Mouse (Mus musculus): ENCODE measurements around the gene Shc1.
"Not testable (repeated sequence)": the region's sequence is repeated elsewhere in the genome, so short reads cannot be mapped to it uniquely, and the experiment has no call there.

Shc1 gene

DNA sequence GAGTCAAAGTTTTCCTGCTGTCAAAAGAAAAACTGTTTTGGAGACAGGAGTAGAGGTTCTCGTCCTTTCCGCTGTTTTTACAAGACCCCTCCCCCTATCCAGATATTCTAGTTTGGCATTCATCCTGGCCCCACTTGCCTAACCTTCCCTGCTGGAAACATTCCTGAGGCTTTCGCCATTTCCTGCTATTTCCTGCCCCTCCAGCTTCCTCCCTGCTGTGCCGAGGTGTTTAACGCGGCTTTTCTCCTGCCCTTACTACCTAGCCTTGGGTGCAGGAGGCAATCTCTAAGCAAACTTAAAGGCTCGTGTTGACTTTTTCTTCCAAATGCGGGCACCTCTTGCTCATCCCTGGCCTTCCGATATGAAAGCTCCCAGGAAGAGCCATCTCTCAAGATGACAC, 1.3 kb downstream of the Shc1 start:
- peak; percentile 44 for DNase-seq (ENCODE audit: low spot score)

DNA sequence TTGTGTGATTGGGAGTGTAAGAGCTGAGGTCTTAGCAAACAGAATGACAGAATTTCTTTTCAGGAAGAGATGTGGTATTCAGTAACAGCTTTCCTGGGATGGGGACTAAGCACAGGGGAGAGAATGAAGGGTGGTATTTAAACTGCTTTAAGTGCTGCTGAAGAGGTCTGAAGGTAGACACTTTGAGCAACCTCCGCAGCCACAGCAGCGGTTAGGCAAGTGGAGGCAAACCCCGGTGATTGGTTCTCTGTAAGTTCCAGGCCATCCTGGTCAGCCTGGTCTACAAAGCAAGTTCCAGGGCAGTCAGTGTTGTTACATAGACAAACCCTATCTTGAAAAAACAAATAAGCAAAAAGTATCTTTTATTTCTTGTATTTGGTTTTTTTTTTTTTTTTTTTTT, 1.7 kb downstream of the Shc1 start:
- no peak for DNase-seq (ENCODE audit: low spot score)

GRCm38 (mm10) chr3:89420421-89420820, 2.2 kb downstream of the Shc1 start:
- DNase-seq (ENCODE audit: low spot score), result no peak

DNA sequence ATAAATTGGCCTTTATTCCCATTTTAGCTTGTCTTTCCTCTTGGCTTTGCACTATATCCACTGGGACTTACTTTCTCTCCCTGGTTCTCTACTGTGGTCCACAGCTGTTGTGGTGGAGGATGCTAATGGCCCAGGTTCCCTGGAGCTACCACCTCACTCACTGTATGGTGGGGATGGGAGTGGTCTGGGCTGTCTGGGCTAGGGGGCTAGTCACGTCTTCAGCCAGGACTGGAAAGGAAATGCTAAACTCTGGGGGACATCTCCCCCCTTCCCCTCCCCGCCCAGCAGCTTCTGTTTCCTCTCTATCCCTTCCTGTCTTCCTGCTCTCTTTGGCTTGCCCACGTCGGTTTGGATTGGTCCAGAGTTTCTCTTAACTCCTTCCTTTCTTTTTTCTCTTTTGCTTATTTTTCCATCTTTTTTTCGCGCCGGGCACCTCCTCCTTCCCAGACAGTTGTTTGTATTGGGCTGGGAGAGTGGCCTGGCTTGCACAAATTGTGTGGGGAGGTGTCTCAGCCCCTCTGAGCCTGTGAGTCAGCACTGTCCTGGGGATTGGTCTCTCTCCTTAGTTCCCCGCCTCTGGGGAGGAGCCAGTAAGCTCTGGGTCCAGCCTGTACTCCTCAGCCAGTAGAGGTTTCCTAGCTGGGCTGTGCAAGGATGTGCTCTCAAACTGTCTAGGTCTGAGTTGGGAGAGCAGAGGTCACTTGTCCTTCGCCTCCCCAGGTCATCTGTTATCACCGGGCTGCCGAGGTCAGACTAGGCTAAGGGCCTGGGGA, 2.9 kb downstream of the Shc1 start:
- peak; percentile 59 for DNase-seq (ENCODE audit: low spot score)

- no peak for DNase-seq (ENCODE audit: low spot score)
Measured at GRCm38 (mm10) chr3:89421810-89422473, 3.7 kb downstream of the Shc1 start.

- DNase-seq (ENCODE audit: low spot score), result no peak
Measured at GRCm38 (mm10) chr3:89422556-89423205, 4.4 kb downstream of the Shc1 start.

DNA sequence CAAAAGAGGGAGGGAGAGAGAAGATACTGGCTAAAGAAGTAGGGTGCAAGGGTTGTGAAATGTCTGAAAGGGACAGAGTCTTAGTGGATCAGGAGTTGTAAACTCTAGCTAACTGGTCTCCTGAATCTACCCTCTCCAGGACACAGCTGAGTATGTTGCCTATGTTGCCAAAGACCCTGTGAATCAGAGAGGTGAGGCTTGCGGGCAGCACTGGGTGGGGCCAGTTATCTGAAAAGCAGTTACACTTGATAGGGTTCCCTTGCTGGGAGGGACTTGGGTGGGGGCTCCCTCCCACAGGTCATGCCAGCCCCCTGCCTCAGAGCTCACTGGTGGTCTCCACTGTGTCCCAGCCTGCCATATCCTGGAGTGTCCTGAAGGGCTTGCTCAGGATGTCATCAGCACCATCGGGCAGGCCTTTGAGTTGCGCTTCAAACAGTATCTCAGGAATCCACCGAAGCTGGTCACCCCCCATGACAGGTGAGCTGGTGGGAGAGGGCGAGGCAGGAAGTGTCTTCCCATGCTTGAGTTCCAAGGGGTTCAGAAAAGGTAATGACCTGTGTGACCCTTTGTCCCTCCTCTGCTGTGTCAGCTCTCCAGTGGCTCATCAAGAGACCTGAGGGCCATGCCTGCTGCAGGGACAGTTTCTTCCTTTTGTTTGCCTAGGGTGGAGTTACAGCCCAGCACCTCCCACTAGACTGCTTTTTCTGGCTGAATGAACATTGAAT, 6.3 kb downstream of the Shc1 start:
- DNase-seq (ENCODE audit: low spot score), result no peak

GRCm38 (mm10) chr3:89425141-89425525, 6.9 kb downstream of the Shc1 start:
- DNase-seq (ENCODE audit: low spot score), result no peak

DNA sequence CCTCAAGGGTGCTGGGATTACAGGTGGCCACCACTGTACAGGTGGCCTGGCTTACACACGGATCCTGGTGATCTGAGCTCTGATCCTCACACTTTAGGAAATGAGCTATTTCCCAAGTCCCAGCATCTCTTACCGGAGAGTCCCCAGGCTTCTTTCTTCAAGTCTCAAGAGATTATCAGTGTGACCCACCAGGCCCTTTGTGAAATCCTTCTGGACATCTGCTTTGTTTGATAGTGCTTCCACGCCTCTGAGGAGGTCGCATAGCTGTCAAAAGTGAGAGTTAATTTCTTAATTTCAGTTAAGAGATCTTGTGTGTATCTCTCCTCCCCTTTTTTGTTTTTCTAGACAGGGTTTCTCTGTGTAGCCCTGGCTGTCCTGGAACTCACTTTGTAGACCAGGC, 7.6 kb downstream of the Shc1 start:
- DNase-seq (ENCODE audit: low spot score), result no peak

DNA sequence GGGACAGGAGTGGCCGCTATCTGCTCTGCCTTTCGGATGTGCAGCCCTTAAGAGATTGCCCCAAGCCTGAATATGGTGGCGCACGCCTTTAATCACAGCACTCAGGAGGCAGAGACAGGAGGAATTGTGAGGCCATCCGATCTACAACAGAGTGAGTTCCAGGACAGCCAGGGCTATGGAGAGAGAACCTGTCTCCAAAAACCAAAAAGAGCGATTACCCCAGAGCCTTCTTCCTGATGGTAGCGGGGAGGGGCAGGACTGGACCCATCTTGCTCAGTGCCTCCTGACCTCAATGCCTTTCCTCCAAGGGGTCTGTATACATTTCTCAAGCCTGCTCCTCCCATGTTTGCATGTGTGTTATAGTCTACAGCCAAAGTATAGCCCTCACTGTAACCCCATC, 10.8 kb downstream of the Shc1 start:
- DNase-seq (ENCODE audit: low spot score), result not testable (repeated sequence)

DNA sequence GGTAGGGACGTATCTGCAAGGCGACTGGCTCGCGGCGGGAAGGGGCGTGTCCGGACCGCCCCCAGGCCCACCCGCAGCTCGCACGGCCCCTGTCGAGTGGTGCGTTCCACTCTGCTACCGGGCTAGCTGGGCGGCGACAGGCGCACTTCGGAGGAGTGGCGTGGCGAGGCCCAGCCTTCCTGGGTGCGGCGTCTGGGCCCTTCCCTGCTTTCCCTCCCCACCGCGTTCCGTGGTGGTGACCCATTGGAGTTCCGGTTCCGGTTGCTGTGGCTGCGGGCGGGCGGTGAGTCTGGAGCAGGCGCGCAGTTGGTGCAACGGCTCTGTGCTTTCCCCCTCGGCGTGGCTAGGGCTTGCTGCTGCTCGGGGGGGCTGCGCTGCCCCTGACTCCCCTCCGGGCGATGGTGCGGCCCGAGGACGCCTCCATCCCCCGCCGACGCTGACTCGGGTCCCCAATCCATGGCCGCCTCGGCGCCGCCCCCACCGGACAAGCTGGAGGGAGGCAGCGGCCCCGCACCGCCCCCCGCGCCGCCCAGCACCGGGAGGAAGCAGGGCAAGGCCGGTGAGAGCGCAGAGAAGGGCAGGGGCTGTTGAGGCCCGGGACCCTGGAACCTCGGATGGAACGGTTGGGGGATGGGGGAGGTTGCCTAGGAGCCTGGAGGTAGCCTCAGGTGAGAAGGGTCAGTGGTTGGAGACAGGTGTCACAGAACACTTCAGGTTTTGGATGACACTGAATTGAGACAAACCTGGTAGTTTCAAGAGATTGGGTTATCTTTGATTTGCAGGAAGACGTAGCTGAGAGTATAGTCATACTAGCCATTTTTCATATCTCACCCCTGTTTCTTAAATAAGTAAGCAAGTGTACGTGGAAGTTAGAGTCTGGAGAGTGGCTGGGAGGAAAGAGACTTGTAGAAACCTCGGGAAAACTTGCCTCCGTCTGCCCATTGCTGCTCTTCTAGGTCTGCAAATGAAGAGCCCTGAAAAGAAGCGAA, 12.2 kb downstream of the Shc1 start, which contains the start of gene Pygo2:
Gene Pygo2 (plus strand): TSS at position 44 of the 989 bp plus-strand sequence.
- DNase-seq (ENCODE audit: low spot score), result peak; percentile 89

DNA sequence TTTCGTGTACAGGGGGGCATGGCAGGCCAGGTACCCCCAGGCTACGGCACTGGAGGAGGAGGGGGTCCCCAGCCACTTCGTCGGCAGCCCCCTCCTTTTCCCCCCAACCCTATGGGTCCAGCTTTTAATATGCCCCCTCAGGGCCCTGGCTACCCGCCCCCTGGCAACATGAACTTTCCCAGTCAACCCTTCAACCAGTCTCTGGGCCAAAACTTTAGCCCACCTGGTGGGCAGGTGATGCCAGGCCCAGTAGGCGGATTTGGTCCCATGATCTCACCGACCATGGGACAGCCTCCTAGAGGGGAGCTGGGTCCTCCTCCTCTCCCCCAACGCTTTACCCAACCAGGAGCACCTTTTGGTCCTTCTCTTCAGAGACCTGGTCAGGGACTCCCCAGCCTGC, 14.4 kb downstream of the Shc1 start:
- DNase-seq (ENCODE audit: low spot score), result no peak

GRCm38 (mm10) chr3:89434532-89434931, 16.3 kb downstream of the Shc1 start:
- DNase-seq (ENCODE audit: low spot score), result no peak

DNA sequence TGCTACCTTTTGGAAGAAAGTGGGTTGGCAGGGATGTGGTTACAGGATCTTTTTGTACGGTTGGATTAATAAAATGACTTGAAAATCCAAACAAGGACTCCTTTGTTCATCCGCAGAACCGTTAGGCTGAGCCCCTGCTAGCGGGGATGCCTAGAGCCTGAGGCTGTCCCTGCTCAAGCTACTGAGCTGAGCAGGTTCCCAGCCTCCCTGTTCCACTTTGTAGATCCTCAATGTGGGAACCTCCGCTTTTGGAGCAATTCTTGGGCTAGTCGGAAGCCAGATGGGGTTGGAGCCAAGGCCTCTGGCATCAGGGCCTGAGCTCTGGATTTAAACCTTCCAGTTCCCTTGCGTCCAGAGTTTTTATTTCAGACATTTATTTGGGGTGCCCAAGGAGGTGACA, 16.8 kb downstream of the Shc1 start:
- DNase-seq (ENCODE audit: low spot score), result no peak

DNA sequence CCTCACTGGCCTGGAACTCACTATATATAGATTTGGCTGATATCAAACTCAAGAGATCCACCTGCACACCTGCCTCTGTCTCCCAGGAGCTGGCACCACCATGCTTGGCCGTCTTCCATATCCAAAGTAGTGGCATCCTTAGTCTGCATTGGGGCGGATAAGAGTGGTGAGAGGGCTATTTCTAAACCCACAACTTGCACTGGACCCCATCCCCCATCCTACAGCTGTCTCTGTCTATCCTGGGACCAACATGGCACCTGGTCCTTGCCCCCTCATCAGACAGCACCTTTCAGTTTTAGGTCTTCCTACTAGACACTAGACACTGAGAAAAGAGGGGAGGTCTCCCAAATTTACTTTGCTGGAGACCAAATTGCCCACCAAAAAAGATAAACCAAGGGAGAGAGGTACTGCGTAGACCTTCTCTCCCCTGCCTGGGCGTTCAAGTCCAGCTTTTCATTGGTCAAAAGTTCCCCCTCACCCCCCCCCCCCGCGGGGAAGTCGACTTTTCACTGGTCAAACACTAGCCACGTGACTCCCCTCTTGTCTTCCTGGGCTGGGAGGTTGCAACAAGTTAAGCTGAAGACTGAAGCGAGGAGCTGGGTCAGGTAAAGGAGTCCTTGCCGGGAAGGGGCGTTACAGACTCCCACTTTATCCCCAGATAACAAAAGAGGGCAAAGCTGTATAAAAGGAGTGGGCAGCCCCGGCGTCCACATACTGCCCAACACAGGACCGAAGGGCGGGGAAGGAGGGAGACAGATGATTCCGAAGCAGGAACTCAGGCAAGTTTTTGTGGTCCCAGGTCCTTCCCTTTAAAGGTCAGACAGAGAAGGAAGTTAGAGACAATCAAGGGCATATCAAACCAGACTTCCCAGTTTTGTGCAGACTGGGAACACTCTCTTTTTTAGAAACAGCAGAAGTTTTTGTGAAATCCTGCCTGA, 18.2 kb downstream of the Shc1 start, which contains the start of gene Pbxip1:
Gene Pbxip1 (plus strand): TSS at position 531 of the 938 bp plus-strand sequence.
- peak; percentile 44 for DNase-seq (ENCODE audit: low spot score)

GRCm38 (mm10) chr3:89437269-89437668, 19.0 kb downstream of the Shc1 start:
- DNase-seq (ENCODE audit: low spot score), result no peak

DNA sequence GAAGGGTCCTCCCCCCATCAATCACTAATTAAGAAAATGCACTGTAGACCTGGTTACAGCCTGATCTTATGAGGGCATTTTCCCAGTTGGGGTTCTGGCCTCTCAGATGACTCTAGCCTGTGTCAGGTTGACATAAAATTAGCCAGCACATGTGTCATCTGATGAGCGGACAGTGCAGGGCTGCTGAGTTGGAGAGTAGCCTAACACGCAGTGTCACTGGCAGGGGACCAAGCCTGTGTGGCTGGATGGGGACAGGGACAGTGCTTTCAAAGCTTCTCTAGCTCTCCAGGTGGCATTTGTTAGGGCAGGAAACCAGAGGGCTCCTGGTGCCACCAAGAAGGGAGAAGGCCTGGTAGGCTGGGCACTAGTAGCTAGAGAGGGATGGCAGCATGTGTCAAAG, 22.4 kb downstream of the Shc1 start:
- DNase-seq (ENCODE audit: low spot score), result no peak

DNA sequence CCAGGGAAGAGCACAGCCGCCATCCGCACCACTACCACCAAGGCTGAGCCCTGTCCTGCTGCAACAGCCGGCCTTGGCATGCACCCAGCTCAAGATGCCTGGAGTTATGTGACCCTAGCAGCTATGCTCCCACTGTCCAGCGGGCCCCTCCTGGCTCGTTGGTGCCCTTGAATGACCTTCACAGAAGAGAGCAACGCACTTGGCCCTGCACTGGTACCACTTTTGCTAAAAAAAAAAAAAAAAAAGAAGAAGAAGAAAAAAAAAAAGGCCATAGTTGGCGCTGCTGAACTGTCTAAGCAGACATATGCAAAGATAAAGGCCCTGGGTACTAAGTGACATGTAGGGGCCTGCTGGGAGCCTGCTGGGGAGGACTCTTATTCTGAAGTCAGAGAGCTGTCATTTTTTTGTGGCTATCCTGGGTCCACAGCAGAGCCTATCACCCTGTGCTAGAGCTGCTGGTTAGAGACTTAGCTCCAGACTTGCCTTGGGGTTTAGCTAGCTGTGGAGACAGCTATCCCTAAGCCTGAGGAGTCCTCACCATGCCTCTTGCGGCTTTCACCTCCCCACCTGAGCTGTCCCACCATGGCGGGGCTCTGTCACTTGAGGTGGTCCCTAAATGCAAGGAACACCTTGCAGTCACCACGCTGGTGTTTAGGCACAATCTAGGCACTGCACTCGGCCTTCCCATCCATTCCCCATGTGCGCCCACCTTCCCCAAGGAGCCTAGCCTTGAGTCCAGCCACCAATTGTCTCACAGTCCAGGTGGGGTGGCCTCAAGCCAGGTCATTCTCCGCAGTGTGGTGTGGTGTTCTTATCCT, 30.7 kb downstream of the Shc1 start:
- DNase-seq (ENCODE audit: low spot score), result no peak

DNA sequence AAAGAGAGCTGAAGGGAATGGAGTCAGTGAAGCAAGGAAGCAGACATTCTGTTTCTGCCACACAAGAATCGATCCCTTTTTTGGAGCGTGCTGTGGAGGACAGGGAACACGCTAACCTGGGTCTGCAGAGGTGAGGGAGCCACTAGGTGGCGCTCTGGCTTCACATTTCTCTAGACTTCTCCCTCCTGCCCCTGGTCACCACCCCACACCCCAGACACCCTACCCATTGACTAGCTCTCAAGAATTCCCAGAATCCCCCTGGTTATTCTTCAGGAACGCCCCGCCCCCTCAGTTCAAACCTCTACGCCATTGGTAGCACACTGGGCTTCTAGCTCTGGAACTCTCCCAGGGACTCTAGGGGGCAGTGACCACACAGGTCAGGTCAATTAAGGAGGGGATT, 31.3 kb downstream of the Shc1 start:
- DNase-seq (ENCODE audit: low spot score), result peak; percentile 59
